Mouse (Mus musculus) embryonic fibroblast, embryonic 13.5 days (primary cell): ENCODE measurements around the gene Ap1s1. TPM values are rescaled to one million over a fixed set of nuclear protein-coding genes. Genes with fewer than 3 reads are reported as not detected.

Experiments
- H3K27ac ChIP-seq: 2 replicates; pipeline ENCODE4 v1.5.1; 2012; ENCODE audit warnings: low read length, control low read depth, inconsistent platforms; ENCODE audit not compliant: insufficient read depth
- H3K4me1 ChIP-seq: 2 replicates; pipeline ENCODE4 v1.6.1; 2011; ENCODE audit warnings: low read length; ENCODE audit not compliant: control insufficient read depth, insufficient read depth
- H3K4me3 ChIP-seq: 2 replicates; pipeline ENCODE4 v1.5.1; 2011; ENCODE audit warnings: mild to moderate bottlenecking, control low read depth, low read length; ENCODE audit not compliant: insufficient read depth
- CTCF ChIP-seq: IDR thresholded peaks from 2 replicates; pipeline ENCODE4 v1.5.1; 2011; ENCODE audit warnings: mild to moderate bottlenecking, control low read depth, low read length, moderate library complexity, borderline replicate concordance; ENCODE audit not compliant: insufficient read depth
- POLR2A ChIP-seq: IDR thresholded peaks from 2 replicates; pipeline ENCODE4 v1.6.1; 2011; ENCODE audit warnings: low read depth, mild to moderate bottlenecking, control low read depth, low read length, moderate library complexity
- polyA plus RNA-seq: library from polyadenylated mRNA; stranded (reverse); fragments of >200 nt; gene quantifications from 2 replicates; pipeline ENCODE4 v1.2.4, GENCODE M21; 2011; ENCODE audit warnings: low read depth; ENCODE audit not compliant: missing spikeins, insufficient read length

Gene Ap1s1
- polyA plus RNA-seq = 149 and 166 TPM in 2 replicates

DNA sequence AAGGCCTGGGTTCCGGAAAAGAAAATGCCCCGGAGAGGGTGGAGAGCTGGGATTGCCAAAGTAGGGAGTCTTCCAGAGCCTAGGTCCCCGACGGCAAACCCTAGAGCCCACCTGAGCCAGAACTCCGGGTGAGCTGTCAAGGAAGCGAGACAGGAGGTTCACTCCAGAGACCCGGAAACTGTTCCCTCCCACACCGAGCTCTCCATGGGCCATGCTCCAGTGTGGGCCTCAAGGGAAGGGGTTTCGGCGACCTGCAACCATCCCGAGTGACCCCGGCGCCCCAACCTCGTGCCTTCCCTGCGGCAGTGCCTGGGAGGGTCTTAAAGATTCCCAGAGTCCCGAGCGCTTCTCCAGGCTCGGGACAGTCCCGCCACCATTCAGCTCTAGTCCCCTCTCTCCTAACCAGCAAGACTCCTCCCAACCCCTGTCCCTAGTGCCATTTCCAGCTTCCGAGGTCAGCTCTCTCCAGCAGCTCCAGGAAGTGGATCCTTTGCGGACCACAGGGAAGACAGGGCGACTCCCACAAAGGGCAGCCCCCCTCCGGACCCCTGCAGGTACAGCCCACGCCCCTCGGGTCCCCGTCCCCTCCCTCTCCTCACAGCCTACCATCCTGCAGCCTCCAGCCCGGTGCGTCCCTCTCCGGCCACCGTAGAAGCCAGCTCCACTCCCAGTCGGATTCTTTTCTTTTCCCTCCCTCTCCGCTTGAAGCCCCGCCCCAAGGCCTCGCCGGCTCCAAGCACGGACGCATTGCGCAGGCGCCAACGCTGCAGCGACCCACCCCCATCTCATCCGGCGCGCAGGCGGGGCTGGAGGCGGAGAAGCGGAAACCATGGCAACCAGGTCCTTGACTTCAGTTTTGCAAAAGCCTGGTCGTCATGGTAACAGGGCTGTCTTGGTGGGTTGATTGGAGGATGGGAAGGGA, at the start of gene Ap1s1:
Gene Ap1s1, minus strand, starts transcription at position 734 of the 922 bp plus-strand sequence.
- peak within 1 kb of the TSS; percentile 48 for H3K27ac ChIP-seq
- H3K4me3 ChIP-seq = peak within 1 kb of the TSS; percentile 76
- TF ChIP-seq POLR2A = peak; percentile 79; the same call in 1 of the 2 replicates
- TF ChIP-seq CTCF = no peak
- H3K4me1 ChIP-seq = no peaks in the 10 kb centered on the region; the same call in 1 of the 2 replicates

DNA sequence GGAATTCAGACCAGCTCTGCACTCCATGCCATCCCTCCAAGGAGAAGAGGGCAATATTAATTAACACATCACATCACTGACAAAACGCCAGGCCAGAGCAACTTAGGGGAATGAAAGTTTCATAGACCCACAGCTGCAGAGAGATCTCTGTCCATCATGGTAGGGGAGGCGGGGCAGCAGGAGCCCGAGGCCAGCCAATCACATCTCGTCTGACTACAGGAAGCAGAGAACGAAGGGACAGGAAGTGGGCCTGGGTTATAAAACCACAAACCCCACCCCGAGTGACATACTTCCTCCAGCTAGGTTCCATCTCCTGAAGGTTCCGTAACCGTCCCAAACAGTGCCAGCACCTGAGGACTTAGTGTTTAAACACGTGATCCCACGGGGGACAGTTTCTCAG, 49.2 kb upstream of the Ap1s1 start:
- TF ChIP-seq POLR2A (no peak), CTCF (no peak)
- no peak overlapping the region for H3K27ac ChIP-seq
- H3K4me1 ChIP-seq = no peaks in the 10 kb centered on the region
- no peak overlapping the region for H3K4me3 ChIP-seq

DNA sequence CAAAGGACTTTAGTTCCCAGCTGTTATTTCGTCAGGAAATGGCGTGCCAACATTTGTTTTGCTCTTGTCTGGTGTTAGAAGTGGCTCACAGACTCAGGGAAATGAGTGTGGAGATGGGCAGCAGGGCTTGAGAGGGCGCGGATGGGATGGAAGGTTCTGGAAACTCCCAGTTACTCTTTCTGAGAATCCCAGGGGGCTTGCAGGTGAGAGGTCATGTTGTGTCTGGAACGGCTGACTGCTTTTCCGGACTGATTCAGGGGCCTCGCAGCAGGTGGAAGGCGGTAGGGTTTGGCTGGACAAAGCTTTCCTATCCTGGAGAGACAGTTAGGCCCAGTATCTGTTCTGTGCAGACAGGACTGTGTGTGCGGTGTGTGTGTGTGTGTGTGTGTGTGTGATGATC, 47.8 kb upstream of the Ap1s1 start:
- no peak overlapping the region for H3K27ac ChIP-seq
- no peak overlapping the region for H3K4me3 ChIP-seq
- TF ChIP-seq CTCF (no peak), POLR2A (no peak)
- no peaks in the 10 kb centered on the region for H3K4me1 ChIP-seq

DNA sequence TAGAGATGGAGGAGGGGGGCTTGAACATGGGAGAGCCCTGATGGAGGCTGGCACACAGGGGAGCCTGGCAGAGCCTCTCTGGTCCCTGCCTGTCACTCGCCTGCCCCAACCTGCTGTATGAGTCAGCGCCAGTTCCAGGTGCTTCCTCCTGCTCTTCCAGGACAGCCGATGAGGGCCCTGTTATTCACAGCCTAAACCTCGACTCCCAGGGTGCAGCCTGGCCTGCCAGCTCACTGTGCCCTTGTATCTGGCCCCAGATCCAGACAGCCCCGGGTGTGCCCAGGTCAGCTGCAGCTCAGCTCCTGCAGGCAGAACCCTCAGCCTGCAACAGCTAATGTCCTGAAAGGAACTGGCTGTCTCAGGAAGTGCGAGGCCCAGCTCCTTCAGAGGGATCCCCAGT, 45.6 kb upstream of the Ap1s1 start:
- no peak overlapping the region for H3K4me3 ChIP-seq
- no peak overlapping the region for H3K27ac ChIP-seq
- no peaks in the 10 kb centered on the region for H3K4me1 ChIP-seq
- TF ChIP-seq POLR2A (no peak), CTCF (no peak)

DNA sequence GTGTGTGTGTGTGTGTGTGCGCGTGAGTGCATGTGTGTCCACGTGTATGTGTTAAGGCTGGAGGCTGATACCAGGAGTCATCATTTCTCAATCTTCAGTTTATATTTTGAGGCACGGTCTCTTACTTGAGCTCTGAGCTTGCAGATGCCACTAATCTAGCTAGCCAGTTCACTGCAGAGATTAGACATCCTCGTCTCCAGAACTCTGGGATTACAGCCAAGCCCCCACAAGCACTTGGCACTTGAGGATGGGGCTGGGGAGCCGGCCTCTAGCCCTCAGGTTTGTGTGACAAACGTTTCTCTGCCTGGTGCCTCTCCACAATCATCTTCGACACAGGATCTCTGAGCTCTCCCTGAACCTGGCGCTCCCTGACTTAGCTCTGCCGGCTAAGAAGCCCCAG, 44.9 kb upstream of the Ap1s1 start:
- no peak for TF ChIP-seq CTCF
- TF ChIP-seq POLR2A = no peak
- Histone ChIP-seq H3K27ac (no peak overlapping the region), H3K4me1 (no peaks in the 10 kb centered on the region), H3K4me3 (no peak overlapping the region)

DNA sequence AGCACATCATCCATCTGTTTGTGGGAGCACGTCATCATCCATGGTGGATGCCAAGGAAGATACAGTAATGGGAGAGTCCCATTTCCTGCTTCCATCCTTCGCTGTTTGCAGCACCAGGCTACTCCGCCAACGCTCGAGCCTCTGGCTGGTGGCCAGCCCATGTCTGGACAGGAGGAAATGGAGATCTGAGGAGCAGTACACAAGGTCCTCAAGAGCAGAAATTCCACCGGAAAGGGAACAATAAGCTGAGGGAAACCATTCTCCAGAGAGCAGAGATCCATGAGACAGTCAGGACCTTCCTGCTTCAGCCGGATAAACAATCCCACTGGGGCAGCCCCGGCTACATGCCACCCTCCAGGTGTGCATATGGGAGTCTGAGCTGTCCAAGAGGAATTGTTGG, 41.5 kb upstream of the Ap1s1 start:
- Histone ChIP-seq H3K4me1 (no peaks in the 10 kb centered on the region), H3K27ac (no peak overlapping the region), H3K4me3 (no peak overlapping the region)
- TF ChIP-seq POLR2A (no peak), CTCF (no peak)

DNA sequence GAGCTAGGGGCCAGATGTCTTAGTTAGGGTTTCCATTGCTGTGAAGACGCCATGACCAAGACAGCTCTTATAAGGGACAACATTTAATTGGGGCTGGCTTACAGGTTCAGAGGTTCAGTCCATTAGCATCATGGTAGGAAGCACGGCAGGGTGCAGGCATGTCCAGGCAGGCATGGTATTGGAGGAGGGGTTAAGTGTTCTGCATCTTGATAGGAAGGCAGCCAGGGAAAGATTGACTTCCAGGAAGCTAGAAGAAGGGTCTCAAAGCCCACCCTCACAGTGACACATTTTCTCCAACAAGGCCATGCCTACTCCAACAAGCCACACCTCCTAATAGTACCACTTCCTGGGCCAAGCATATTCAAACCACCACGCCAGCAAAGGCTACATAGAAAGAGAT, 39.8 kb upstream of the Ap1s1 start:
- no peak overlapping the region; the same call in 1 of the 2 replicates for H3K27ac ChIP-seq
- TF ChIP-seq POLR2A (no peak), CTCF (no peak)
- H3K4me3 ChIP-seq = no peak overlapping the region
- H3K4me1 ChIP-seq = 0 out of 2 replicates have a peak, but pooled peaks cover 1% of the 10 kb centered on the region

DNA sequence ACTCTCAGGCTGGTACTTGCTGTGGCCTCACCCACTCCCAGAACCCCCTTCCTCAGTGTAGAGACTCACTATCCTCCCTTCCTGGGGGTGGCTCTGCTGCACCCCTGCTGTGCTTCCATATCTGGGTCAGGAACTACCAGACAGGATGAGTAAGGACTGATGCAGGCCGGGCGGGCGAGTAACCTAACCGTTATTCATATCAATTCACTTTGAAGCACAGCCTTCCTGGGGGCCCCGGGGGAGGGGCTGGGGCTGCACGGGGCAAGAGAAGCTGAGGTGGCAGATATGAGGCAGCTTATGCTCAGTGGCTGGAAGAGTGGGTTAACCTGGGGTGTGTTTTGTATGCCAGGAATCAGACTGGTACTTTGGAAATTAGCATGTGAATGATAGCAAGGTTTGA, 39.1 kb upstream of the Ap1s1 start:
- no peak overlapping the region; the same call in 1 of the 2 replicates for H3K27ac ChIP-seq
- no peak for TF ChIP-seq CTCF
- no peak for TF ChIP-seq POLR2A
- H3K4me1 ChIP-seq = peaks cover 6% of the 10 kb centered on the region
- H3K4me3 ChIP-seq = no peak overlapping the region

DNA sequence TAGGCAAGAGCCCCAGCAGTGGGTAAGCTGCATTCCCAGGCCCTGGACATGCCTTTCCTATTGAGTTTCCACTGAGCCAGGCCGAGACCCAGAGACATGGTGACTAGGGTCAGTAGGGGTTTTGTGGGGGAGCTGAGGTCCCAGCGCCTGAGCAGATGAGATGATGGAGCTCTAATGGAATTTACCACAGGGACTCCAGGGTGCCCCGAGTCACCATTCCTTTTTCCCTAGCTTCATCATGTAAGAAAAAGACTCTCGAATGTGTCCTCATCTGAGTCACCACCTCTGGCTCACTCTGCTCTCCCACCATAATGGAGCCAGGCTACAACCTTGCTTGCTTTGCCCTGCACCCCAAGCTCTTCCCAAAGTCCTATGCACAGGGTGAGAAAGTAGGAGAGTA, 37.1 kb upstream of the Ap1s1 start:
- Histone ChIP-seq H3K4me3 (no peak overlapping the region), H3K4me1 (peaks cover 17% of the 10 kb centered on the region), H3K27ac (peak overlapping the region; percentile 27)
- TF ChIP-seq POLR2A (no peak), CTCF (no peak)

DNA sequence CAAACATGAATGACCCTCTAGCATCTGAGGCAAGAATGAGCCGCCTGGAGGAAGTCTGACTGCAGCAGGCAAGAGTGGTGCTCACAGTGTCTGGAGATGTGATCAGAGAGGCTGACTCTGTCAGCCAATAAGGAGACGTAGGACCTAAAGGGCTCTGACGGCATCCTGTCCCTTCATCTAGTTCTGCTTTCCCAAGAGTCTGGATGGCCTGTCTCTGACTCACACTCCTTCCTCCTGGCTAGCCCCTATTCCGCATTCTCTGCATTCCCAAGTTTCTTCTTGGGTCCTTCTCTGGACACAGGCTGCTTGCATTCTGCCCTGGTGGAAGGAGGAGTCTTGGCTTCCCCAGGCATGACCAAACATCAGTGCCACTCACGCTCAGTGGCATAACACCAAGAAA, 33.9 kb upstream of the Ap1s1 start:
- Histone ChIP-seq H3K4me3 (no peak overlapping the region), H3K27ac (peak overlapping the region; percentile 99), H3K4me1 (peaks cover 25% of the 10 kb centered on the region)
- TF ChIP-seq CTCF (no peak), POLR2A (peak; percentile 60)
